Mouse (Mus musculus): ENCODE measurements at regions not wholly inside any gene's neighbourhood (a gene's known extent, or its start where the extent isn't known, plus 50 kb on each side); places are given as distances from the start of the nearest gene placed in this dataset.

- DNase-seq = no peak
Measured at GRCm38 (mm10) chr6:76697146-76697891, 199.7 kb upstream of the Gm9008 start.

GRCm38 (mm10) chr6:76688831-76689230 lies 191.2 kb upstream of the Gm9008 start:
- DNase-seq = peak; percentile 49 to 75

DNA sequence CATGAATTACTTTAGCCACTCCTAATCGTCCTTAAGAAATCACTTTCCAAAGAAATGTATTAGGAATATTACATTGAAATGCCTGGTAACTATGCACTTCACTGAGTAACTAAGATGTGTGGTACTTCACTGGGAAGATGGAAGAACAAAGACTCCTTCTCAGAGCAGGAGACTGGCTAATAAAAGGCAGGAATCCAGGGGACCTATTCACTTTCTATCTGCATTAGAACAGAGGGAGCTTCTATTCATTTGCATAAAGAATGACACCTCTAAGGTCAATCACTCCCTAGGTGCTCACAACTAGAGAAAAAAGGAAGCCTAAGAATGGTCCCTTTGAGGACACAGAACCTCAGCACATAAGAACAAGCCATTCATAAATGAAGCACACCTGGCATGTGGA lies 142.0 kb upstream of the Gm9008 start:
- no peak for DNase-seq

GRCm38 (mm10) chr6:76628379-76628778 lies 130.8 kb upstream of the Gm9008 start:
- no peak for DNase-seq

GRCm38 (mm10) chr6:76621499-76621898 lies 123.9 kb upstream of the Gm9008 start:
- no peak for DNase-seq

GRCm38 (mm10) chr6:76620754-76621204 lies 123.2 kb upstream of the Gm9008 start:
- peak; percentile 5 to 7 for DNase-seq
